Mouse (Mus musculus): Measurements from ENCODE around the gene Thoc6.

The Thoc6 gene

DNA sequence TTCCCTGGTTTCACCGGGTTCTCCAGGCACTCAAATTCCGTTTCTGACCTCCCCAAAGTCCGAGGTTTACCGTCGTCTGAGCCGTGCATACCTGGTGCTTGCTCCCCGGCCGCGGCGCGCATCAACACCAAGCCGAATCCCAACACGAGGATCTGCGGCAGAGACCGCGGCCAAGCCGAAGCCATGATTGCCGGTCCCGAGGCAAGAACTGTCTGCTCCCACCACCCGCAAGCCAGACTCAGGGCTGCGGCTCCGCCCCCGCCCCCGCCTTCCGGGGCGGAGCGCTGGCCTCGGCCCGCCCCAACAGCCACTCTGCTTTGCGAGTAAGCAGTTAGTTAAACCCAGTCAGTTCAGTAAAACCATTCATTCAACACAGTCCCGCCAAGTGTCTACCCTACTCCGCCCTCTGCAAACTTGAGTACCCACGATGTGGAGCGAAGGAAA lies 3.6 kb upstream of the Thoc6 start, which contains the start of gene Tnfrsf12a:
Tnfrsf12a (minus strand) TSS at position 233 of the 444 bp plus-strand sequence.
- peak; percentile 73 to 78 for DNase-seq (ENCODE audit: low spot score in 2 of 2)

DNA sequence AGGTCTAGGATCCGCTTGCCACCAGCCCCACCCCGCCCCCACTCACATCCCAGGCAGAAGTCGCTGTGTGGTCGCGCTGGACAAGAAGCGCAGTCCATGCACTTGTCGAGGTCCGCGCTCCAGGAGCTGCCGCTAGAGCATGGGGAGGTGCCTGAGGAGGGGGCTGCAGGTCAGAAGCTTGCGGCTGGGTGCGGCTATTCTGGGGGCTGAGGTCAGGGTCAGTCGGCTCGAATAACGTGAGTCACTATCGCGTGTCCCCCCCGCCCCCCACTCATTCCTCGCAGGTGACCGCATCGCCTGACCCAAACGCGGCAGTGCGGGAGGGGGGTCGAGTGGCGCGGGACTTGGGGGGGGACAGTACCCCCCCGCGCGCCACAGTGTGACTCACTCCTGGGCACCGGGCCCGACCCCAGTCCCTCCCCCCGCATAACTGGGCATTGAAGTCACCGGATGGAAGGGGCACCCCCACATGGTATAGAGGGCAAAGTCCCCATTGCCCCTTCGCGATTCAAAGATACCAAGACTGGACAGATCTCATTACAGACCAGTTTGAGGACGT lies 2.9 kb upstream of the Thoc6 start:
- DNase-seq (ENCODE audit: low spot score in 2 of 2) = no peak

- no peak for DNase-seq (ENCODE audit: low spot score in 2 of 2)
Measured at GRCm38 (mm10) chr17:23675564-23676281, 2.0 kb upstream of the Thoc6 start.

- DNase-seq (ENCODE audit: low spot score in 2 of 2) = no peak
Measured at GRCm38 (mm10) chr17:23675127-23675526, 1.4 kb upstream of the Thoc6 start.

DNA sequence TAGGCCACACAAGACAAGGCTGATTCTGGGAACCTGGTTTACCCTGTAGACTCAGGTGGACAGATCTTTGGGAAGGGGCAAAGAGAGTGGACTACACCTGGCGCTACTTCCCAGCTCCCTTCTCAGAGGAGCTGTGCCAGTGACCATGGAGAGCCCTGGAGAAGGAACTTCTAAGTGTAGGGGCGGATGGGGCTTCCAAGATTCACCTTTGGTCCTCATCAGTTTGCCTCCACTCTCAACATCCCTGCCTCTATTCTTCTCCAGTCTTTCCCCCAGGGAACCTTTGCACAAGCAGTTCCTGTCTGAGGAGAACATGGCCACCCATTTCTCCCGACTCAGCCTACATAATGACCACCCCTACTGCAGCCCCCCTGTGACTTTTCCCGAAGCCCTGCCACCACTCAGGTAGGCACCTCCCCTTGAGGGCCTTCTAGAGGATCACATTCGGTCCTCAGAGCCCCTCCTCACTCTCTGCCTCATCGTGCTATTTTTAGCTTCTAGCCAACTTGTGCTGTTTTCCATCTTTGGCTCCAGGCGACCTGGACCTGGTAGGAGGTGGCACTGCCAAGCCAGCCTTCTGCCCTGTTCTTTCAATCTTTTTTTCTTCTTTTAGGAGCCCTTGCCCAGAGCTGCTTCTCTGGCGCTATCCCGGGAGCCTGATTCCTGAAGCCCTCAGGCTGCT lies 730 bp upstream of the Thoc6 start:
- peak in 1 of 2 experiments; percentile 23 for DNase-seq (ENCODE audit: low spot score in 2 of 2)

- no peak for DNase-seq (ENCODE audit: low spot score in 2 of 2)
Measured at GRCm38 (mm10) chr17:23672761-23673160, 921 bp downstream of the Thoc6 start.

DNA sequence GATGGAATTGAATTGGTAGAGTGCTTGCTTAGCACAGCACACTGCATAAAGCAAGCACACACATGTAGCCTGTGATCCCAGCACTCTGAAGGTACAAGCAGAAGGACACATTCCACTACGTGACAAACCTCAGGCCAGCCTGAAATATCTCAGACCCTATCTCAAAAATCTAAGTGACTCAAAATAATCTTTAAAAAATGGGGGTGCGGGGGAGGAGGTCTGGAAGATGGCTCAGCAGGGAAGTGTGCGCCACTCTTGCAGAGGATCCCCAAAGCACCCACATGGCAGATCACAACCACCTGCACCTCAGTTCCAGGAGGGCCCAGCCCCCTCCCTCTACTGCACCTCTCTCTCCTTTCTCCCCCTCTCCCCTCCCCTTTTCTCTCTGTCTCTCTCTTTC lies 2.2 kb downstream of the Thoc6 start:
- no peak for DNase-seq (ENCODE audit: low spot score in 2 of 2)

DNA sequence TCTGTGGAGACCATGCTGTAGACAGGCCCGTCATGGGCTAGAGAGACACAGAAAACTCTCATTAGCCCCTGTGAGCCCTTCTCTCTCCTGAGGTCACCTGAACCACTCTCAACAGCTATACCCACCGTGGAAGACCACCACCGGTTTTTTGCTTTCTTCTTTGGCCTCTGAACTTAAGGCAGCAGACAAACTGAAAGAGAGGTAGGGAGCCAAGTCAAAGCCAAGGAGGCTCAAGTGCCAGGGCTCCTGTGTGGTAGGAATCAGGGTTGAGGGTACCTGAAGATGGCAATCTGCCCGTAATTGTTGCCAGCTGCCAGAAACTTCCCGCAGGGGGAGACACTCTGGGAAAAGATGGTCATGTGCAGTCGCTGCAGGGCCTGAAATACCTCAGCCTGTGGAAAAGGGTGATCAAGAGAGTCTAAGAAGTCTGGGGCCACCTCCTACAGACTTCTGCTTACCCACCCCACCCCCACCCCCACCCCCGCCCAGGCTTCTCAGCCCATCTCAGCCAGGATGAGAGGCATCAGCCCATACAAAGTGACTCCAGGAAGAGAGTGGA lies 3.1 kb downstream of the Thoc6 start:
- no peak for DNase-seq (ENCODE audit: low spot score in 2 of 2)

- no peak for DNase-seq (ENCODE audit: low spot score in 2 of 2)
Measured at GRCm38 (mm10) chr17:23665511-23665910, 8.2 kb downstream of the Thoc6 start.

DNA sequence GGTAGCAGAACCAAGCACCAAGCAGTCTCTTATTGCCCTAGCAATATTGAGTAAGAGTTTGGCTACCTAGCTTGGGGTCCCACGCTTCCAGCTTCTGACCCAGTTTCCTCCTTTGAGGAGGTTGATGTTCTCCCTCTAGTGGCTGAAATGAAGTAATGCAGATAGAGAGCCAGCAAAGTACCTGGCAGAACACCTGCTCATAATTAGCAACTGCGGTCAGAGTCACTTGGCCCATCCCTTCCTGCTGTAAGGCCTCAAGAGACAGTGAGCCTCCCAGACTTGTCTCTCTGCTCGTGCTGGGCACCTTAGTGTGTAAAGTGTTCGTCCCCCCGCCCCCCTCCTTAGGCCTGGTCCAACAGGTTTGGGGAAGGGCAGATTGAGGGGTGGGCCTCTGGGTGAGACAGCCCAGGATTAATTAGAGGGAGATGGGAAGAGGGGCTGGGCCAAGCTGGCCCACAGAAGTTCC lies 9.1 kb downstream of the Thoc6 start:
- no peak for DNase-seq (ENCODE audit: low spot score in 2 of 2)

GRCm38 (mm10) chr17:23661526-23661925 lies 12.2 kb downstream of the Thoc6 start:
- DNase-seq (ENCODE audit: low spot score in 2 of 2) = no peak

GRCm38 (mm10) chr17:23660876-23661200 lies 12.8 kb downstream of the Thoc6 start:
- no peak for DNase-seq (ENCODE audit: low spot score in 2 of 2)

- DNase-seq (ENCODE audit: low spot score in 2 of 2) = no peak
Measured at GRCm38 (mm10) chr17:23660117-23660875, 13.4 kb downstream of the Thoc6 start, which contains the start of gene Bicdl2. Gene Bicdl2, plus strand, starts transcription at chr17:23660506.

- no peak for DNase-seq (ENCODE audit: low spot score in 2 of 2)
Measured at GRCm38 (mm10) chr17:23658450-23658849, 15.2 kb downstream of the Thoc6 start.

DNA sequence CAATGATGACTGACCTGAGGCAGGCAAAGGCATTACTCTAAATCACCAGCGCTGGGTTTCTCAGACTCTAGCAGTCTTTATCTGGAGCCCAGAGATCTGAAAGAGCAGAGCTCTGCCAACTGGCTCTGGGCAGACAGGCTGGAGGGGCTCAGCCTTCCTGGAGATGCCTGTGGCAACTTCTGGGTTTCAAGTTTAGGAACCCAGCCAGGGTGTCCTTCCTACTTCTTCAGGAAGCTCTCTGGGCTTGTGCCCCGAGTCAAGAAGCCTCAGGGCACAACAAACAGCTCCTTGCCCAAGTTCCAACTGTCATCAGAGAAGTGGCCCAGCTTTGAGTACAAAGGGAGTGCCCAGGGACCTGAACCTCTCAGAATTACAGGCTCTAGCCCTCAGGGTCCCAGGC lies 19.3 kb downstream of the Thoc6 start:
- DNase-seq (ENCODE audit: low spot score in 2 of 2) = no peak

GRCm38 (mm10) chr17:23654001-23654400 lies 19.7 kb downstream of the Thoc6 start:
- no peak for DNase-seq (ENCODE audit: low spot score in 2 of 2)

DNA sequence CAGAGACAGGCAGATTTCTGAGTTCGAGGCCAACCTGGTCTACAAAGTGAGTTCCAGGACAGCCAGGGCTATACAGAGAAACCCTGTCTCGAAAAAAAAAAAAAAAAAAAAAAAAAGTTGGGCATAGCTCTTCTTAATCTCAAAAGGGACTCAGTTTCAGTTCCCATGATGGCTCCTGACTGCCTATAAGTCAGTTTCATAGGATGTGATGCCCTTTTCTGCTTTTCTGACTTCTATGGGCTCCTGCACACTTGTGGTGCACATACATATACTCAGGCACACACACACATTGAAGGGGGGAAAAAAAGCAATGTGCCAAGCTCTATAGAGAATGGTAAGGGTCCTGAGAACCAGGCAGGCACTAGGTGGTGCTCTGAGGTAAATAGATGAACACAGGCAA lies 20.4 kb downstream of the Thoc6 start:
- no peak for DNase-seq (ENCODE audit: low spot score in 2 of 2)

DNA sequence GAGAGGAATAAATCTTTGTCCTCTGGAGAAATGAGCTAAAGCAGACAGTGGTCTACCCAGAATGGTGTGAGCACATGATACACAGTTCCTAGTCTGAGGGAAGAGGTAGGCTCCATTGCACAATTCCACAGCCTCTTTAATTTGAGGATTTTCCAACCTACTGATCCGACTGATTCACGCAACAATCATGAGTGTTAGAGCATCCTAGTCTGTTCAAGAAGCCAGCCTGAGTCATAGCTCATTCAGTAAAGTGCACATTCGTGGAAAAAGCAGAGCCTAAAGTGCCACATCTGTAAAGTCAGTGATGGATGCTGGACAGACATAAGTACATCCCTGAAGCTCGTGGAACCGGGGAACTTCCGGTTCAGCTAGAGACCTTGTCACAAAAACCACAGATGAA lies 22.3 kb downstream of the Thoc6 start:
- no peak for DNase-seq (ENCODE audit: low spot score in 2 of 2)

DNA sequence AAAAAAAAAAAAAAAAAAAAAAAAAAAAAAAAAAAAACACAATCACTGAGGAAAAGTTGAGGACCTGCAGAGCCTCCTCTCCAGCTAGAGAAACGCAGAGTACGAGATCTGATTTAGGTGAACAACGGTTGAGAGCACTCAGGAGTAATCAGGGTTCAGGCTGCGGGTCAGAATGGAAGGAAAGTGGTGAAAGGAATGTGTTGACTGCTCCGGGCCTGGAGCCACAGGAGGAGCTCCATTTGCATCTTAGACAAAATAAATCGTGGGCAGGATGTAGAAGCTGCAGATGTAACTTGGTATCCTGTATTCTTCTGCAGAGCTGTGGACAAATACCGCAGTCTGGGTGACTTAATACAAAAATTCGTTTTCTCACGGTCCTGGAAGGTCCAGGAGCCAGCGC lies 27.8 kb downstream of the Thoc6 start:
- no peak for DNase-seq (ENCODE audit: low spot score in 2 of 2)

GRCm38 (mm10) chr17:23644613-23645495 lies 28.8 kb downstream of the Thoc6 start, which contains the start of gene Mmp25:
Gene Mmp25, minus strand, starts transcription at chr17:23645277.
- no peak for DNase-seq (ENCODE audit: low spot score in 2 of 2)

DNA sequence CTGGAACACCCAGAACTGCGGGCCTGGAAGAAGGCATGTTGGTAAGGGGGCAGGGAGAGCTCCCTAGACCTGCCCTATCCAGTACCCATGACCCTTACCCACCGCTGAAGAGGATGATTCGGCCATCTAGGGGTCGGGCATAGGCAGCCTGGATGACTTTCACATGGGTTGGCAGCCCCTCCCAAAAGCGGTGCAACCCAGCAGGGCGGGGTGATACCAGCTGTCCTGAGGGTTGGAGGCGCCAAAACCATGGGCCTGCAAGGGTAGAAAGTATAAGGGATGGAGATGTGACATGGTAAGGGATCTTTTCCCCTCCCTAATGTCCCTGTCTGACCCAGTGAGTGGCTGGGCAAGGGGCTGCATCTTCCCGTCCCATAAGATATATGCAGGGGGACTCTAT lies 42.4 kb downstream of the Thoc6 start:
- no peak for DNase-seq (ENCODE audit: low spot score in 2 of 2)

Data from right cerebral cortex, adult 2 months (tissue).